Mouse (Mus musculus): ENCODE measurements at regions not wholly inside any gene's neighbourhood (a gene's known extent, or its start where the extent isn't known, plus 50 kb on each side); places are given as distances from the start of the nearest gene placed in this dataset.

DNA sequence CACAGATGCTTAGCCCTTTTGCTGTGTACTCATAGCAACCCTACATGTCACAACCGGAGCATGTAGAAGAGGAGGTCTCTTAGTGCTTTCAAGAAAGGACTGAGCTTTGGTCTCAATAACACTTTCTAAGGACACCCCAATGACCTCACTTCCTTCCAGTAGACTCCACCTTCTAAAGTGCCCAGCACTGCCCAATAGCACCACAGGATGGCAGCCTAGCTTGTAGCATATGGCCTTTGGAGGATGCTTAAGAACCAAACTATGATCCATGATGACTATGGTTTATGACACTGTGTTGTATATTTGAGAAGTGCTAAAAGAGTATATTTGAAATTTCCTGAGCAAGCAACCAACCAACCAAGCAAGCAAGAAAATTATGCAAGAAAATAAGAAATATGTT lies 223.3 kb upstream of the Elac2 start:
- TF ChIP-seq KAT2A (conservative IDR thresholded peaks at IDR 0.05; ENCODE audit: low read depth, low read length) (no peak), POLR2A (IDR thresholded peaks at IDR 0.05; ENCODE audit: control insufficient read depth in 1 of 2, insufficient read depth in 1 of 2, low read depth in 1 of 2, low read length in 2 of 2, poor library complexity in 1 of 2) (no peak), UBTF (IDR thresholded peaks at IDR 0.05; ENCODE audit: borderline replicate concordance, insufficient read depth, low read depth, low read length) (no peak), MAFK (IDR thresholded peaks at IDR 0.05; ENCODE audit: borderline replicate concordance, low read depth, low read length) (no peak), CTCF (IDR thresholded peaks at IDR 0.05 in 2 of 3, conservative IDR thresholded peaks at IDR 0.05 in 1 of 3; ENCODE audit: control insufficient read depth in 1 of 3, insufficient read depth in 1 of 3, low read depth in 2 of 3, low read length in 3 of 3, poor library complexity in 1 of 3, severe bottlenecking in 1 of 3) (peak; percentile 18 to 77 (median 47); a peak in 4 of 6 replicates)

Measured in MEL (cell line).